ENCODE assay signal across 8 mouse cellular contexts in the genomic region with DNA sequence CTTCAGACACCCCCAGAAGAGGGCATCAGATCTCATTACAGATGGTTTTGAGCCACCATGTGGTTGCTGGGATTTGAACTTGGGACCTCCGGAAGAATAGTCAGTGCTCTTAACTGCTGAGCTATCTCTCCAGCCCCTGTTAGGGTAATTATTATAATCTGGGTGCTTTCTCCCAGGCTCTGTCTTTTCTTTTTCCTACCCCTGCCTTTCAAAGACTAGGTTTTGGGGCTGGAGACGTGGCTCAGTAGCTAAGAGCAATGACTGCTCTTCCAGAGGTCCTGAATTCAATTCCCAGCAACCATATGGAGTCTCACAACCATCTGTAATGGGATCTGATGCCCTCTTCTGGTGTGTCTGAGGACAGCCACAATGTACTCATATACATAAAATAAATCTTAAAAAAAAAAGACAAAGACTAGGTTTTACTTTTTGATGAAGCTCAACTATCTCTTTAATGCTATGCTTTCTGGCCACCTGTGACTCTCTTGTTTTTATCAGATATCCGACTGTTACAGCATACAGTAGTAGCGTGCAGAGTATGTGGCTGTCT. TPM values are rescaled to one million over a fixed set of nuclear protein-coding genes. Genes with fewer than 3 reads are reported as not detected.
A peak's percentile ranks its signal among the peaks of the same experiment; 100 is the strongest.
DNase-seq lines count a peak whose midpoint lies in the region; ATAC-seq and TF ChIP-seq lines count a peak whose summit lies in the region.

No protein-coding gene starts in this region.

- peaks cover 11% of the 10 kb centered on the region for H3K36me3 ChIP-seq in intestine, embryonic 16.5 days (ENCODE audit: control insufficient read depth, insufficient read depth, low read length)

- H3K4me2 ChIP-seq in intestine, embryonic 16.5 days (ENCODE audit: low read depth, low read length), result peak overlapping the region; percentile 88

- H3K9me3 ChIP-seq in intestine, embryonic 16.5 days (ENCODE audit: control insufficient read depth, low read length), result no peaks in the 10 kb centered on the region

- peaks cover 20% of the 10 kb centered on the region for H3K4me1 ChIP-seq in intestine, embryonic 16.5 days (ENCODE audit: control insufficient read depth, insufficient read depth, low read length)

- intact Hi-C loops in left cerebral cortex, postnatal 10 days (cut with DNase I), result no loop called here

- WGBS in intestine, embryonic 16.5 days, result 60% methylated on average over 4 of the region's 4 CpGs

- H3K9ac ChIP-seq in intestine, embryonic 16.5 days (ENCODE audit: low read depth, low read length), result peak overlapping the region; percentile 75; the same call in 1 of the 2 replicates

- DNase-seq in layer of hippocampus, adult 2 months (ENCODE audit: low spot score in 2 of 2), result no peak
- no peak for DNase-seq in layer of hippocampus, adult 9-10 months (ENCODE audit: low spot score)
- peak; percentile 25 for DNase-seq in naive thymus-derived CD4-positive, alpha-beta T cell, adult 2 months (ENCODE audit: low read depth)
- no peak for DNase-seq in left cerebral cortex, postnatal 10 days (ENCODE audit: extremely low spot score in 1 of 2, low spot score in 2 of 2)
- DNase-seq in right cerebral cortex, adult 2 months (ENCODE audit: low spot score in 2 of 2), result no peak
- DNase-seq in frontal cortex, postnatal 14 days (ENCODE audit: low spot score in 2 of 2), result no peak

- 0 out of 2 replicates have a peak, but pooled peaks have one; percentile 5 for ATAC-seq in erythroblast, adult 5-6 weeks (replicated peaks; ENCODE audit: low FRiP score, poor library complexity, severe bottlenecking)
- ATAC-seq in intestine, embryonic 16.5 days, result no peak

- no peak overlapping the region for H3K27ac ChIP-seq in layer of hippocampus, adult 2 months
- no peak overlapping the region for H3K27ac ChIP-seq in intestine, embryonic 16.5 days (ENCODE audit: low read length)

- no peaks in the 10 kb centered on the region for H3K27me3 ChIP-seq in intestine, embryonic 16.5 days (replicated peaks; ENCODE audit: control insufficient read depth, insufficient read depth, low read length)

- H3K4me3 ChIP-seq in layer of hippocampus, adult 2 months, result peak overlapping the region; percentile 100
- H3K4me3 ChIP-seq in intestine, embryonic 16.5 days (ENCODE audit: low read length), result peak overlapping the region; percentile 89

- TF ChIP-seq CTCF in layer of hippocampus, adult 2 months (conservative IDR thresholded peaks at IDR 0.05), result peak; percentile 52

RNA-seq across cellular contexts. Expression of a gene that starts 0.9 kb away (rescaled TPM):
- total RNA-seq in layer of hippocampus, adult 2 months (2021), result 10 to 100 TPM; 29.5 to 30.1 TPM
- 0.77 and 2.9 TPM in 2 replicates for total RNA-seq in erythroblast, adult 5-6 weeks (2015; ENCODE audit: low replicate concordance)
- 2.0 and 3.4 TPM in 2 replicates for total RNA-seq in erythroblast, adult 5-6 weeks (2017; ENCODE audit: low replicate concordance)
- polyA plus RNA-seq in intestine, embryonic 16.5 days (2015; fragmentation: Nextera tagmentation; extraction: Ambion mirVana), result 101 and 108 TPM in 2 replicates
- total RNA-seq in left cerebral cortex, postnatal 10 days (2021), result 10 to 100 TPM; 30.0 to 33.5 TPM

Comparison
In these comparisons a context has a peak if more than half of its experiments do, and no peak if none do; other contexts are left out.
1. RNA of a gene that starts 0.9 kb away (total RNA-seq): 30.0 to 33.5 TPM in left cerebral cortex, postnatal 10 days and 29.5 to 30.1 TPM in layer of hippocampus, adult 2 months; 0.77 to 3.4 TPM in erythroblast, adult 5-6 weeks; every median in the first group is over 4 times any median in the second.